Mouse (Mus musculus) gastrocnemius, adult 8-10 months (tissue): ENCODE data around the gene Nptx1. TPM values are rescaled to one million over a fixed set of nuclear protein-coding genes. Genes with fewer than 3 reads are reported as not detected.

Source experiments
- DNase-seq, 2 experiments: peaks; one replicate each; pipeline ENCODE4 v3.0.0; 2022; ENCODE audit warnings: low spot score in 2 of 2
- total RNA-seq, 4 experiments: library from RNA; stranded (reverse); gene quantifications; 2 replicates each; pipeline ENCODE4 v1.2.4; 2022

Gene Nptx1
- total RNA-seq, 4 experiments from 2014 or later, result 0.07 TPM; not detected in 3

GRCm38 (mm10) chr11:119551468-119551867, 3.9 kb upstream of the Nptx1 start:
- DNase-seq, result no peak

GRCm38 (mm10) chr11:119550546-119551335, 3.2 kb upstream of the Nptx1 start:
- DNase-seq, result no peak

- DNase-seq, result no peak
Measured at GRCm38 (mm10) chr11:119549371-119549811, 1.8 kb upstream of the Nptx1 start.

GRCm38 (mm10) chr11:119548741-119549370, 1.3 kb upstream of the Nptx1 start:
- no peak for DNase-seq

GRCm38 (mm10) chr11:119547951-119548591, 518 bp upstream of the Nptx1 start:
- DNase-seq, result no peak

- DNase-seq, result no peak
Measured at GRCm38 (mm10) chr11:119546496-119547182, 914 bp downstream of the Nptx1 start.

GRCm38 (mm10) chr11:119545741-119546495, 1.6 kb downstream of the Nptx1 start:
- no peak for DNase-seq

- DNase-seq, result no peak
Measured at GRCm38 (mm10) chr11:119545281-119545680, 2.3 kb downstream of the Nptx1 start.

GRCm38 (mm10) chr11:119544518-119545105, 2.9 kb downstream of the Nptx1 start:
- no peak for DNase-seq

- DNase-seq, result no peak
Measured at GRCm38 (mm10) chr11:119543816-119544517, 3.6 kb downstream of the Nptx1 start.

- DNase-seq, result no peak
Measured at GRCm38 (mm10) chr11:119542886-119543285, 4.7 kb downstream of the Nptx1 start.

GRCm38 (mm10) chr11:119542371-119542770, 5.2 kb downstream of the Nptx1 start:
- no peak for DNase-seq

GRCm38 (mm10) chr11:119541082-119541481, 6.5 kb downstream of the Nptx1 start:
- DNase-seq, result no peak

- DNase-seq, result no peak
Measured at GRCm38 (mm10) chr11:119540560-119540959, 7.0 kb downstream of the Nptx1 start.

GRCm38 (mm10) chr11:119539944-119540343, 7.6 kb downstream of the Nptx1 start:
- DNase-seq, result no peak

- DNase-seq, result no peak
Measured at GRCm38 (mm10) chr11:119533745-119534144, 13.8 kb downstream of the Nptx1 start.

GRCm38 (mm10) chr11:119532460-119532859, 15.1 kb downstream of the Nptx1 start:
- DNase-seq, result no peak

- no peak for DNase-seq
Measured at GRCm38 (mm10) chr11:119528930-119529329, 18.6 kb downstream of the Nptx1 start.

GRCm38 (mm10) chr11:119526068-119526966, 21.2 kb downstream of the Nptx1 start:
- no peak for DNase-seq
